Mouse (Mus musculus): Measurements from ENCODE around the gene Nim1k.
A peak's percentile ranks its signal among the peaks of the same experiment; 100 is the strongest.

The Nim1k gene

DNA sequence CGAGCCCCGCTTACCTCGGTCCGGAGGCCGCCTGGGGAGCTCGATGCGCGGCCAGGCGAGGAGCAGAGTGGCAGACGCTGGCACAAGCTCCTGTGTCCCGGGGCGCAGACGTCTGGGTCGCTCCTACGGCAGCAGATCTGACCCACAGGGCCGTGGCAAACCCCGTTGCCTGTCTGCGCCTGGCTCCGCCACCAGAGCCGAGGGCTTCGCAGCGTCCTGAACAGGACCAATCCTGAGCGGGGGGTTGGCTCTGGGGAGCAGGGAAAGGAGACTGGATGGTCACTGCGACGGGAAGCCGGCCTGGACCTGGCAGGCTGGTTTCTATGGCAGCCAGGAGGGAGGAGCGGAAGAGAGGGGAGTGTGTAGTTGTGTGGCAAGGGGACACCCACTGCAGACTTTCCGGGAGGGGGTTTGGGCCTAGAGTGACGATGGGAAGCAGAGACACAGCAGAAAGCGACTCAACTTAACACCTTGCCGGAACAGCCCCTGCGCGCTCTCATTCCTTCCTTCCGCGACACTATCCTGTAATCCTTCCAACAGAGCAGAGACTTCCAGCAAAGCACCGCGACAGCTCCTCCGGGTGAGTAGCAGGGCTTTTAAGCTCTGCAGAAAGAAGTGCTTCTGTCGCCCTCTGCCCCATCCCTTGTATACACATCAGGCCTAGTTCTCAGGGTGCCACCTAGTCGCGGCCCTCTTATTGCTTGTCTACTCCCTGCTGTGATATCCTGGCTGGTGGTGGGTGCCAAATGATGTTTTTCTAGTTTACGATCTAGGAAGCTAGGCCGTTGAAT is at the start of gene Nim1k:
Gene Nim1k, minus strand, starts transcription at position 202 of the 791 bp plus-strand sequence.
- peak; percentile 83 to 87 for DNase-seq (ENCODE audit: low spot score in 2 of 2)

DNA sequence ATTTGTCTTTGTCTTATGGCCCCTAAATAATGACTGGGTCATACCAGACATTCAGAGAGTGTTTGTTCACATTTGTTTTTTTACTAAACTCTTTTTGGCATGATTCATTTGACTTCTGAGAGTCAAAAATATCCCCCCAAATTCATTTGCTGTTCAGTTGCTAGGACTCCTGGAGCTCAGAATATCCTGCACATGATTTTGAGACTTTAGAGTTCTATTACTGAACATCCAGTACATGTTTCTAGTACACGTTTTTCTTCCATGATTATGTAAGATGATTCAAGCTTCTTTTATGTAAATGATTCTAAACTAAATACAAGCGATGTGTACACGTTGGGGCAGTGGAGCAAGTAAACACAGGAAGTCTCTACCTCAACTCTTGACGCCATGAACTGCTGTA is 42.0 kb upstream of the Nim1k start:
- DNase-seq (ENCODE audit: low spot score in 2 of 2), result no peak

DNA sequence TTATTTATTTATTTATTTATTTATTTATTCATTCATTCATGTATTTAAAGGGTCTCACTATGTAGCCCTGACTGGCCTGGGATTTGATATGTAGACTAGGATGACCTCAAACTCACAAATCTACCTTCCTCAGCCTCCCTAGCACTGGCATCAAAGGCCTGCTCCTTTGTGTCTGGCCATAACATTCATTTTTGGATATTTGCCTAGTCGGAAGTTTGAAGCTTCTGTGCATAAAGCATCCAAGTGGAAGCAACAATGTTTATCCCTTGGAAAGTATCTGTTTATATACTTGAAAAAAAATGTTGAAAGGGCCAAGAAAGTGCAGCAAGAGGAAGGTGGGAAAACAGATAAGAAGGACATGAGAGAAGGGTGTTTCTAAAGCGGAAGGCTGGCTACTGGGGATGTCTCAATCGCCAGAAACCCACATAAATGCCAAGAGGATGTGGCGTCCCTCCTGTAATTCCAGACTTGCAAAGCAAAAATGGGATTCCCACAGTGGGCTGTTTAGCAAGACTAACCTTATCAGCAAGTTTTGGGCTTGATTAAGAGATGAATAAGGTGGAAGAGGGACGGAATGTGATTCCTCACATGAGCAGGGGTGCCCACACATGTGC is 37.2 kb upstream of the Nim1k start:
- DNase-seq (ENCODE audit: low spot score in 2 of 2), result no peak

DNA sequence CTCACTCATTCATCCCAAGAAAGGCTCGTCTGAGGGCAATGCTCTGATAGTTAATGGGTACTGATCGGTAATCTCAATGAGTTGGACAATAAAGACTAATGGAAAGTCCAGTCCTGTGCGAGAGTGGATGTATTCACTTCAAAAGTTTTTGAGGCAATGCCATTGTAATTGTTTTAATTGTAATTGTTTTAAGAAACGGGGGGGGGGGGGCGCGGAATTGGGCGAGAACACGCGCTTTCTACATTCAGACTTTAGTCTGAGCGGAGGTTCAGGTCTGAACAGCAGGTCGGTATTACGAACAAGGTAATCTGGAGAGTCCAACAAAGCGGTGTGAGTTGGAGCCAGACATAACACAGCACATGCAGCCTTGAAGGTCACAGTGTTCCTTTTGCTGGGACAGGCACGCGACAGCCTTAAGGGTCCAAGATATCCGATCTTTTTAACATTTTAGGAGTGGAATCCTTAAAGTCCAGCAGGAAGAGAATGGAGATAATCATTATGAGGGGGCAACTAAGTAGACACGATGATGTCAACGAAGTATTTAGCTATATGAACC is 36.0 kb upstream of the Nim1k start:
- DNase-seq (ENCODE audit: low spot score in 2 of 2), result no peak

DNA sequence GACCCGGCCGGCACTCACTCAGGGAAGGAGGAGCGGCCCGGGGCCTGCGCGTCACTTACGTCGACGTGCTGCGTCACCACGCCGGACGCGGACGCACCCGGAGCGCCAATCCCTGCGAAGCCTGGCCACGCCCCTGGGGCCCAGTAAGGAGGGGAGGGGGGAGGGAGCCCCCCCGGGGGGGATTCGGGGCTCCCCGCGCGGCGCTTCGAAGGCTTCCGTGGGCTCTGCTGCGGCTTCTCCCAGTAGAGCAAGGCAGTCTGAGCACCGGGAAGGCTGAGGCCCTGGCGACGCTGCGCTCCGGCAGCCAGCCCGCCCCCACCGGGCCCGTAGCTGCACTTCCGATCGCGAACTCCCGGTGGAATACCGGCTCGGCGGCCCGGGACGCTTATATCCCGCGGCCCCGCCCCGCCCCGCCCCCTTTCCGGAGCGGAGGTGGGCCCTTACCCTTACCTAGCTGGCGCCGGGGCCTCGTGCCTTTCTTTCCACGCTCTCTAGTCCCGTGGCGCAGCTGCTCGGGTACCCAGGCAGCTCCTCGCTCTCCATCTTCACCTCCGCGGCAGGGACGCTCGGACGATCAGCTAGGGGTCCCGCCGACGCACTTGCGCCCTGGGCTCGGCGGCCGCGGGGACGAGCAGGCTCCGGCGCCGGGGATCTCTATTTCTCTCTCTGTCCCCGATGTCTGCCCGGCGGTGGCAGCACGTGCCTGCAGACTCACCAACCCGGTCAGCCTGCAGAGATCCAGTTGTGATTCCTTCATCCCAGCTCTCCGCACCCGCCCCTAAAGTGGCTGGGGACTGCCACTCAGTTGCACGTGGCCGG is 35.3 kb upstream of the Nim1k start, which contains the start of gene Zfp131:
Gene Zfp131, minus strand, starts transcription at position 129 of the 819 bp plus-strand sequence.
- DNase-seq (ENCODE audit: low spot score in 2 of 2), result peak; percentile 88 to 93

DNA sequence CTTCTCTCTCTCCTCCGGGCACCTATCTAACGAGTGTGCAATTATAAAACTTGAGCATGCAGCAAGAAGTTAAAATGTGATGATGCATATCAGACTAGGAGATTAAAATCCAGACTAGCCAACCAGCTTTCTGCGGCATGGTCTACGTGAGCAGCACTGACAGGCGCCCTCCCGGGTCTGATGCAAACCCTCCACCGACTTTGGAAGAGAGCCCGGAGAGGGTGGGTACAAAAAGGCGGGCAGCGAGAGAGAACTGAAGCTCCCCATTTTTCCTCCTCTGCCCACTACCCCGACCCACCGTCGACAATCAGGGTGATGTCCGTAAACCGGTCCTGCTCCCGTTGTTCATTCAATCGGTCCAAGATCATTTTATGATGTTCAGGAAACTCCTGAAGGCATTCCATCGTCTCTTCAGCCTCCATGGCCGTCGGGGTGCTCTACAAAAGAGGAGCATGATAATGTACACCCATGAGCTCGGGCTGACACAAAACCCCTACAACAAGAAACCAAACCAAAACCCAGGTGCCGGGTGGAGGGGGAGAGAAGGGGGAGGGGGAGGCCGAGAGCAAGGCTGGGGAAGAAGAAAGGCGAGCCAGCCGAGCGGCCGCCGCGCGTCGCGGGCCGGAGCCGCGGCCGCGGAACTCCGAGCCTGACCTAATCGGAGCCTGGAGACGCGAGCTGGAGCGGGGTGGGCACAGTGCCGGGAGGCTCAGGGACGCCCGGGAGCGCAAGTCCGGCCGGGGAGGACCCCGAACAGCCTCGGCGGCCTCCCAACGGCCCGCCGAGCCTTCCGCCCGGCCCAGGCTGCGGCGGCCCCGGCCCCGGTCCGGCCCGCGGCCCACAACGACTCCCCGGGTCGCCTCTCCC is 34.4 kb upstream of the Nim1k start:
- peak; percentile 54 to 72 for DNase-seq (ENCODE audit: low spot score in 2 of 2)

DNA sequence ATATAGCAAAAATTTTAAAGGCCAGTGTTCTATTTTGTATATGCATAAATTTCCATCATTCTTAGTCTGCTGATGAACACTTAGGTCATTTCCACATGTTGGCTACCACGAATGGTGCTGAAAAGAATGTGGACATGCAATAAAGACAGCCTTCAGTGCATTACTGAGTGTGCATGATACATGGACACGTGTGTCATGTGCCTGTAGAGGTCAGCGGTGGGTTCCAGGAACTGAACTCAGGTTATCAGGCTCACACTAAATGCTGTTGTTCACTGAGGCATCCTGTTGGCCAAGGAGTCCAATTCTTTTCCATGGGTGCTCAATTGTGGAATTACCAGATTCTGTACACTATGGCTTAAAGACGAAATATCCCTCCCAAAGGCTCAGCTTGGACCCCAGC is 27.9 kb upstream of the Nim1k start:
- no peak for DNase-seq (ENCODE audit: low spot score in 2 of 2)

DNA sequence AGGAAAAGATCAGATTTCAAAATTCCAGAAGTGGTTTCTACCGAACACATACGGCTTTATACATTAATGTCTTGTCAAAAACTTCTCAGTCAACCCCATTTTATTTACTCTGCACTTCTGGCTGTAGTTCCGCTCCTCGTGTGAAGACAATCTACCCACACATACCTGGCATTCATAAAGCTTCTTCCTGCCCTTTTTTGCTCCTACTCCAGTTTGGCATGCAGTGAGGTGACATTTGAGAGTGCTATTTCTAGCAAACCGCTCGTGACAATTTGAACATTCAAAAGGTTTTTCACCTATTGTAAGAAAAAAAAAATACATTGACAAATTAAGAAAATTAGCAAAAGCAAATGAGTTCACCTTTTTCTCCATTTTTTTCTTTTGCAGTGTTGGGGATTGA is 12.9 kb upstream of the Nim1k start:
- DNase-seq (ENCODE audit: low spot score in 2 of 2), result no peak

DNA sequence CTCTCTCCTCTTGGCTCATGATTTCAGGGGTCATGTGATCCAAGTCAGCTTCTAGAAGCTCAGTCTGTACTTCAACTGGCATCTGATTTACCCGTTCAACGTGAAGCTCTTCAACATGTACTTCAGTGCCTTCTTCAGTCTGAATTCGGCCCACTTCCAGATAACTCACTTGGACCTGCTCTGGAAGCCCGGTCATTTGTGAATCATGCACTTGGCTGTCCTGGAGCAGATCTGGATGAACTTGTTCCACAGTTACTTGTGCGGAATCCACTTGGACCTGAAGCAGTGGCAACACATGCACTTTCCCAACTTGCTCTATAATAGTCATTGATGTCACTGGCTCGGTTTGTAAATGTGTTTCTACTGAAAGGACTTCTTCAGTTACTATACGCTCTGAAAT is 10.8 kb upstream of the Nim1k start:
- DNase-seq (ENCODE audit: low spot score in 2 of 2), result no peak

DNA sequence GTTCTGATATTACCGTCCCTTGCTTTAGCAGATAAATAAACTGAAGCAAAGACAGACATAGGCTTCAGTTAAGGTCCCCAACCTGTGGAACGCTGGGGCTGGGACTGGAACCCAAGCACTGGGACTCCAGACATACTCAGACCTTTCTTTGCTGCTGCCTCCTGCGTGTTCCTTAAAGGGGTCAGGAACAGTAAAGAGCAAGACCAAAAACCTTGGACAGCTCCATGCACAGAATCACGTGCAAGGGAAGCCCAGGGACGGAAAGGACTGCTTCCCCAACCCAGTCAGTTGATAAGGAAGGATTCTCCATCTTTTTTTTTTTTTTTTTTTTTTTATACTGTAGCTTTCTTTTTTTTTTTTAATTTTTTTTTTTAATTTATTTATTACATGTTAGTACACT is 1.1 kb upstream of the Nim1k start:
- DNase-seq (ENCODE audit: low spot score in 2 of 2), result no peak

DNA sequence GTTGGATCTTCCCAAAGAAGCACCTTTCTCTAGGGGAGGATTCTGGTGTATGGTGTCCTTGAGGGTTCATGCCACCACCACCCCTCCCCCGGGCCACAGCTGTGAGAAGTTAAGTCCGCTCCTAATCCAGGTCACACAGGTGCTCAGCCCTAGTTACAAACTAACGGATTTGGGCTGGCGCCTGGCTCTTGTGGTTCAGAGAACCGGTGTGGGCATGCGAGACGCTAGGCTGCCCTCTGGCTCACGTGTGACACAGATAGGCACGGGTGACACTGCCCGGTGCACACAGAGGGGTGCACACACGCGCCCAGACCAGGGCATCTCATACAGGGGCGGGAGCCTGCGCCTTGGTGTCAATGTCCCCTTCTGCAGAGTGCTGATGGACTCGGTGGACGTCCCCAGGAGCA is 538 bp downstream of the Nim1k start:
- peak; percentile 46 to 55 for DNase-seq (ENCODE audit: low spot score in 2 of 2)

DNA sequence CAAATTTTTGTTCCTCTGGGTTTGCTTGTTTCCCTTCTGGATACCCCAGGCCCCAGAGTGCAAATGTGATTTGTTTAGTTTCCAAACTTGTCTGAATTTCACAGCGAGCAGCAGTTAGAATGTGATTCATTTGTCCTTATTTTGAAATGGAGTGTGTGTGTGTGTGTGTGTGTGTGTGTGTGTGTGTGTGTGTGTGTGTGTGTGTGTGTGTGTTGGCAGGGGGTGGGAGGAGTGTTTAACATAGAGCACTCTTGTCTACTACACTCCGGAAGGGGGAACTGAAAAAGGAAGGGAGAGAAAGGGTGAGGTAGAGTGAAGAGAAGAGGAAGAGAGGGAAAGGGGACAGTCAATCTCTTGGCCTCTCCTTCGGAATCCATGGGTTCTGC is 1.1 kb downstream of the Nim1k start:
- DNase-seq (ENCODE audit: low spot score in 2 of 2), result no peak

DNA sequence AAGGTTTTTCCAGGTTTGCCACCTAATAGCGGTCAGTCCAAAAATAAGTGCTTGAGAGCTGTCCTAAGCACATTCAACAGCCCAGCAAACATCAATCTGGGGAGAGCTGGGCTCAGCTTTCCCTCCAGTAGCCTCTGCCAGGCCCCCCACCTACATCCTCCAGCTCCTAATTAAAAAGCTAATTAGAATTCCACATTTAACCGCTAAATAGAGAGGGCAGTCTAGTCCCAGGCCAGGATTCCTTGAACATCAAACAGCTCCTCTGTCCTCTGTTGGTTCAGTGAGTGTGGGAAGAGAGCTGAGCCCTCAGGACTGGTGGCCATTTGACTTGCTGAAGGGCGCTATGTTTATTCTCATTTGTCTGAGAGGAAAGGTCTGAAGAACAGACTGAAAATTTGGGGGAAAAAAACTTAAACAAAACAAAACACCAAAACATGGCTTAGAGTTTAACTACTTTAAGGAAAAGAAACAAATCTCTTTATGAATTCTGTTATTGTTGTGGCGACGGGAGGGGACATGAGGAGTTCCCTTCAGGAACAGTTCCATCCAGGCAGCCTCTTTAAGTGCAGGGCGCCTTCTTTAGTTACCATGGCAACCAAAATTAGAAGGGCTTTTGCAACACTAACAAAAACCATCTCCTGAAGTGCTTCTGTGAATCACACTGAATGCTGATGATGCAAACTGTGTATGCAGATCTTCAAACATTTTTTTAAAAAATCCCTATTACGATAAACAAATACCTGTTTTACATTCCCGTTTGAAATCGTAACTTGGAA is 1.6 kb downstream of the Nim1k start:
- peak; percentile 38 to 54 for DNase-seq (ENCODE audit: low spot score in 2 of 2)

DNA sequence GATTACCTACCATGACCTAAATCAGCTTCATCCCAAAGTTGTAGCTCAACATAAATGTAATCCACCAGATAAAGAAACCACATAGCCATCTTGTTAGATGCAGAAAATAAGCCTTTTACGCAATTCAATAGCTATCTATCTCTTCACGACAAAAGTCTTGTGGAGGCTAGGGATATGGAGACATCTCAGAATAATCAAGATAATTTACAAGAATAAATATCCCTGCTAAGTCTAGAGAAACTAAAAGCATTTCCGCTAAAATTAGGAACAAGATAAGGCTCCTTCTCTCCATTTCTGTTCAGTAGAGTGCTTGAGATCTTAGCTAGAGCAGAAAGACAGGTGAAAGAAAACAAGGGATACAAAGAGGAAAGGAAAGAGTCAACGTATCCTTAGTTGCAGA is 8.8 kb downstream of the Nim1k start:
- DNase-seq (ENCODE audit: low spot score in 2 of 2), result no peak

DNA sequence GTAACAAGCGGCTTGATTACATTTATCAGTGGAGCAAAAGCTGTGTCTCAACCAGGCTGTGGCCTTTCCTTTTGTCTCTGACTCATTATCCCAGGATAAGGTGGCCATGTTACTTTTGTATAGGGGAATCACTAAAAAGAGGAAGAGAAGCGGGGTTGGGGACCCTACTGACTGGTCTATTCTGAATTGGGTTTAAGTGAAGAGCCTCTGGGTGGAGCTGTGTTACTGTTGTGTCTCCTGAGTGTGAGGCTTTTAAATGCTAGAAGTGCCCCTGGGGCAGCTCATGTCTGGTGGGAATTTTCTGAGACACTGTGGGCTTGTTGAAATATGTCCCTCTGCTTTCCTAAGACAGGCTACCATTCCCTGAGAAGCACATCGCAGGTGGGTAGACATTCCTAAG is 12.2 kb downstream of the Nim1k start:
- no peak for DNase-seq (ENCODE audit: low spot score in 2 of 2)

DNA sequence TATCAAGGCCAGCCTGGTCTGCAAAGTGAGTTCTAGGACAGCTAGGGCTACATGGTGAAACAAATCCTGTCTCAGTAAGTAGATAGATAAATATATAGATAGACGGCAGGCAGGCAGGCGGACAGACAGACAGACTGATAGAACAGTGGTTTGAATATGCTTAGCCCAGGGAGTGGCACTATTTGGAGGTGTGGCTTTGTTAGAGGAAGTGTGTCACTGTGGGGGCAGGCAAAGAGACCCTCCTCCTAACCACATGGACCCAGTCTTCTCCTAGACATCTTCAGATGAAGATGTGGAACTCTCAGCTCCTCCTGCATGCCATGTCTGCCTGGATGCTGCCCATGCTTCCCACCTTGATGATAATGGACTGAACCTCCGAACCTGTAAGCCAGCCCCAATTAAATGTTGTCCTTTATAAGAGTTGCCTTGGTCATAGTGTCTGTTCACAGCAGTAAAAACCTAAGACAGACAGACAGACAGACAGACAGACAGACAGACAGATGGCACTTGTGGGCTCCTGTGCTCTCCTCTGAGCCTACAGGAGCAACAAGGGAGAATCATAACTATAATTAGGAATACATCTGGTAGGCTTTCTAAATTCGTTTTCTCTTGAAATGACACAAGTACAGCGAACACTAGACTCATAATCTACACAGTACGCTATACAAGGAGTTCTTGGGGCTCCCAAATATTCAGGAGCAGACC is 12.8 kb downstream of the Nim1k start:
- no peak for DNase-seq (ENCODE audit: low spot score in 2 of 2)

DNA sequence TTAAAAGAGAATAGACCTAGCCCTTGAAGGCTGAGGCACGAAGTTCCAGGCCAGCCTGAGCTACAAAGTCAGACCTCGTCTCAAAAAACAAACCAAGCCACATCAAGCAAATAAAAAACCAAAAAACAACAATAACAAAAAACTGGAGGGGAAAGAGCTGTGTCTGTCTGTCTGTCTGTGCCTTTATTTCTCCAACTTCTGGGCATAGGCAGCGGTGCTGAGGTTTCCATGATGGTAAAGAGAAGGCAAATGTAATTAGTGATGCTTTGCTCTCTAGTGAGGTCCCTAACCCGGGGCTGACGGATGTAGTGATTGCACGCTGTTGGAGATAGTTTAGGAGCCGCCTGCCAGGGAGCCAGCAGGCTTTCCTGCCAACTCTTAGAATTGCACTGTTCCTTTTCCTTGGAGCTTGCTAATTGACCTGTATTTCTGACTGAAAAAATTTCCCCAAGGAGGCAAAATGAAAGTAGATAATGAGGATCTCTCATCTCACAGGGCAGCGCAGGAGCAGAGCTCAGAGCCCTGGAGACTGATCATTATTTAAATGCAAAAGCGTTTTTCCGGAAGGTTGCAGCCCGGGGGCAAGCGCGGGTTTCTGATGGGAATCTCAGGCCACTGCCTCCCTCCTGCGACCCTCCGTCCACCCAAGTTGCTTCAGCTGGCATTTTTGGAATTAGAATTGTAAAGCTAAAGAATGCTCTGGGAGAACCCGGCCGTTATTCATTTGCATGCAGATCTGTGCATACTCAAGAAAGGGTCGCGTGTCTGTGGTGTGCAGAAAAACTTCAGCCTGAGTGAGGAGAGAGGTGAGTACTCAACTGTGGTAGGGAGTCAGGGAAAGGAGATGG is 14.1 kb downstream of the Nim1k start:
- no peak for DNase-seq (ENCODE audit: low spot score in 2 of 2)

DNA sequence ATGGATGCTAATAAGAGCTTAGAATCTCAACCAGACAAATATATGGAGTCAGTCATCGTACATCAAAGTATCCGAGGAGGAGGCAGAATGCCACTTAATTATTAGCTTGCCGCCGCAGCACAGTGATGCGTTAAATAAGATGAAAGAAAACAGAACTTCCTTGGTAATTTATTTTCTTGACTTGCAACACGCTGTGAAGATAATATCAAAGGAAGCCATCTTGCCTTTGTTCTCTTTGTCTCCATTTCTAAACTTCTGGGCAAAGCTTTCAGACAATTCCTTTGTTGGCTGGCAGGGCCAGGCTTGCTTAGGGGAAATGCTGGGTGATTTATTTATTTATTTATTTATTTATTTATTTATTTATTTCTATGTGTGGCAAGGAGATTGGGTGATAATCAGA is 24.2 kb downstream of the Nim1k start:
- no peak for DNase-seq (ENCODE audit: low spot score in 2 of 2)

DNA sequence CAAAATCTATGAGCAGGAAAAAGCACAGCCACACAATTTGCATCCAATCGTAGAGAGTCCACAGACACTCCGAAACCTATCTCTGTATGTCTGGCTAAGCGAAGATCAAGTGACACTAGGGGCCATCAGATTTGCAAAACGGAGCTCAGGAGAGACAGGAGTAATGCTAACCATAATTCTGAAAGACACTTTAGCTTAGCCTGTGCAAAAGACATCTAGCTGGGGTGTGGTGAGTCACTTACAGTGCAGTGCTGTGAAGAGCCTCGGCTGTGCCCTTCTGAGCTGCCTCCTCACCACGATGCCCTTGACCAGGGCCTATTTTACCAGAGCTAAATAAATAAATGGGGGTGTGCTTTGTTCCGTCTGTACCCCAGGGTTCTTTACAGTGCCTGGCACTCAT is 26.3 kb downstream of the Nim1k start:
- DNase-seq (ENCODE audit: low spot score in 2 of 2), result no peak
